Mouse (Mus musculus): Measurements from ENCODE around the gene Klhl28. TPM values are rescaled to one million over a fixed set of nuclear protein-coding genes. Genes with fewer than 3 reads are reported as not detected.

Gene Klhl28
- 41.1 and 42.1 TPM in 2 replicates for total RNA-seq (2014; fragmentation: Nextera tagmentation)
- total RNA-seq (2017) = 34.9 and 37.9 TPM in 2 replicates
- polyA plus RNA-seq (2012) = 0.57 and 0.92 TPM in 2 replicates

- no peak for TF ChIP-seq TAL1 (conservative IDR thresholded peaks at IDR 0.05; ENCODE audit: low read depth, low read length)
- no peak for TF ChIP-seq POLR2AphosphoS5 (IDR thresholded peaks at IDR 0.05; ENCODE audit: insufficient replicate concordance, low read depth, low read length)
- no peak for TF ChIP-seq CTCF (IDR thresholded peaks at IDR 0.05; ENCODE audit: low read depth, low read length)
- no peak for TF ChIP-seq GATA2 (IDR thresholded peaks at IDR 0.05; ENCODE audit: borderline replicate concordance, low read depth, low read length)
- no peak for TF ChIP-seq GATA1 (IDR thresholded peaks at IDR 0.05; ENCODE audit: borderline replicate concordance, low read length)
- H3K9me3 ChIP-seq (replicated peaks) = no peaks in the 10 kb centered on the region
- peaks cover 9% of the 10 kb centered on the region for H3K36me3 ChIP-seq (replicated peaks)
- peaks cover 34% of the 10 kb centered on the region for H3K4me1 ChIP-seq (ENCODE audit: insufficient read depth, low read depth, low read length)
- peak within 1 kb of the TSS; percentile 91 for H3K4me3 ChIP-seq (ENCODE audit: low read depth, low read length)
- ATAC-seq (ENCODE audit: extremely low read depth, insufficient number of reproducible peaks, low FRiP score, poor library complexity, severe bottlenecking) (peak; percentile 95), DNase-seq (ENCODE audit: low spot score) (peak; percentile 97)
- H3K27me3 ChIP-seq (ENCODE audit: insufficient read depth, low read length) = no peaks in the 10 kb centered on the region
Observed at GRCm38 (mm10) chr12:64965124-64966026, at the start of gene Klhl28, which contains the start of gene Togaram1. TSS of gene Klhl28 (minus strand) at chr12:64965534. TSS of gene Togaram1 (plus strand) at chr12:64965804.

- ATAC-seq (ENCODE audit: extremely low read depth, insufficient number of reproducible peaks, low FRiP score, poor library complexity, severe bottlenecking) = peak; percentile 43
- DNase-seq (ENCODE audit: low spot score) = no peak
- Histone ChIP-seq H3K27me3 (ENCODE audit: insufficient read depth, low read length) (no peaks in the 10 kb centered on the region), H3K36me3 (replicated peaks) (peaks cover 83% of the 10 kb centered on the region), H3K4me3 (ENCODE audit: low read depth, low read length) (no peak overlapping the region), H3K4me1 (ENCODE audit: insufficient read depth, low read depth, low read length) (peaks cover 15% of the 10 kb centered on the region), H3K9me3 (replicated peaks) (no peaks in the 10 kb centered on the region)
- TF ChIP-seq TAL1 (conservative IDR thresholded peaks at IDR 0.05; ENCODE audit: low read depth, low read length) (no peak), CTCF (IDR thresholded peaks at IDR 0.05; ENCODE audit: low read depth, low read length) (no peak), GATA2 (IDR thresholded peaks at IDR 0.05; ENCODE audit: borderline replicate concordance, low read depth, low read length) (no peak), GATA1 (IDR thresholded peaks at IDR 0.05; ENCODE audit: borderline replicate concordance, low read length) (no peak), POLR2AphosphoS5 (IDR thresholded peaks at IDR 0.05; ENCODE audit: insufficient replicate concordance, low read depth, low read length) (no peak)
Observed at GRCm38 (mm10) chr12:65007725-65008124, 42.4 kb upstream of the Klhl28 start.

- Histone ChIP-seq H3K27me3 (ENCODE audit: insufficient read depth, low read length) (no peaks in the 10 kb centered on the region), H3K36me3 (replicated peaks) (peaks cover 57% of the 10 kb centered on the region), H3K9me3 (replicated peaks) (no peaks in the 10 kb centered on the region), H3K4me3 (ENCODE audit: low read depth, low read length) (no peak overlapping the region), H3K4me1 (ENCODE audit: insufficient read depth, low read depth, low read length) (peaks cover 38% of the 10 kb centered on the region)
- TF ChIP-seq POLR2AphosphoS5 (IDR thresholded peaks at IDR 0.05; ENCODE audit: insufficient replicate concordance, low read depth, low read length) = no peak
- no peak for TF ChIP-seq GATA1 (IDR thresholded peaks at IDR 0.05; ENCODE audit: borderline replicate concordance, low read length)
- no peak for TF ChIP-seq GATA2 (IDR thresholded peaks at IDR 0.05; ENCODE audit: borderline replicate concordance, low read depth, low read length)
- TF ChIP-seq TAL1 (conservative IDR thresholded peaks at IDR 0.05; ENCODE audit: low read depth, low read length) = no peak
- TF ChIP-seq CTCF (IDR thresholded peaks at IDR 0.05; ENCODE audit: low read depth, low read length) = no peak
- no peak for DNase-seq (ENCODE audit: low spot score)
- no peak for ATAC-seq (ENCODE audit: extremely low read depth, insufficient number of reproducible peaks, low FRiP score, poor library complexity, severe bottlenecking)
Observed at GRCm38 (mm10) chr12:64977518-64977917, 12.2 kb upstream of the Klhl28 start.

- Histone ChIP-seq H3K36me3 (replicated peaks) (peaks cover 54% of the 10 kb centered on the region), H3K4me3 (ENCODE audit: low read depth, low read length) (no peak overlapping the region), H3K4me1 (ENCODE audit: insufficient read depth, low read depth, low read length) (peaks cover 47% of the 10 kb centered on the region), H3K9me3 (replicated peaks) (no peaks in the 10 kb centered on the region), H3K27me3 (ENCODE audit: insufficient read depth, low read length) (no peaks in the 10 kb centered on the region)
- DNase-seq (ENCODE audit: low spot score) (no peak), ATAC-seq (ENCODE audit: extremely low read depth, insufficient number of reproducible peaks, low FRiP score, poor library complexity, severe bottlenecking) (no peak)
- TF ChIP-seq CTCF (IDR thresholded peaks at IDR 0.05; ENCODE audit: low read depth, low read length) (no peak), GATA1 (IDR thresholded peaks at IDR 0.05; ENCODE audit: borderline replicate concordance, low read length) (no peak), POLR2AphosphoS5 (IDR thresholded peaks at IDR 0.05; ENCODE audit: insufficient replicate concordance, low read depth, low read length) (no peak), GATA2 (IDR thresholded peaks at IDR 0.05; ENCODE audit: borderline replicate concordance, low read depth, low read length) (no peak), TAL1 (conservative IDR thresholded peaks at IDR 0.05; ENCODE audit: low read depth, low read length) (no peak)
Observed at GRCm38 (mm10) chr12:64976191-64976590, 10.9 kb upstream of the Klhl28 start.

GRCm38 (mm10) chr12:64975558-64975957 lies 10.2 kb upstream of the Klhl28 start:
- H3K36me3 ChIP-seq (replicated peaks) = peaks cover 55% of the 10 kb centered on the region
- peaks cover 54% of the 10 kb centered on the region for H3K4me1 ChIP-seq (ENCODE audit: insufficient read depth, low read depth, low read length)
- ATAC-seq (ENCODE audit: extremely low read depth, insufficient number of reproducible peaks, low FRiP score, poor library complexity, severe bottlenecking) (peak; percentile 85), DNase-seq (ENCODE audit: low spot score) (peak; percentile 38)
- H3K27me3 ChIP-seq (ENCODE audit: insufficient read depth, low read length) = no peaks in the 10 kb centered on the region
- peak overlapping the region; percentile 50; the same call in 1 of the 2 replicates for H3K4me3 ChIP-seq (ENCODE audit: low read depth, low read length)
- TF ChIP-seq GATA1 (IDR thresholded peaks at IDR 0.05; ENCODE audit: borderline replicate concordance, low read length) = no peak
- TF ChIP-seq TAL1 (conservative IDR thresholded peaks at IDR 0.05; ENCODE audit: low read depth, low read length) = 0 out of 2 replicates have a peak, but pooled peaks have one; percentile 25
- H3K9me3 ChIP-seq (replicated peaks) = no peaks in the 10 kb centered on the region

GRCm38 (mm10) chr12:64972063-64972462 lies 6.7 kb upstream of the Klhl28 start:
- no peak for DNase-seq (ENCODE audit: low spot score)

More at GRCm38 (mm10) chr12:64972063-64972462, 6.7 kb upstream of the Klhl28 start:
- H3K36me3 ChIP-seq (replicated peaks) = peaks cover 34% of the 10 kb centered on the region
- no peaks in the 10 kb centered on the region for H3K27me3 ChIP-seq (ENCODE audit: insufficient read depth, low read length)
- ATAC-seq (ENCODE audit: extremely low read depth, insufficient number of reproducible peaks, low FRiP score, poor library complexity, severe bottlenecking) = no peak
- peak overlapping the region; percentile 45; the same call in 1 of the 2 replicates for H3K4me3 ChIP-seq (ENCODE audit: low read depth, low read length)
- no peak for TF ChIP-seq TAL1 (conservative IDR thresholded peaks at IDR 0.05; ENCODE audit: low read depth, low read length)
- no peak for TF ChIP-seq CTCF (IDR thresholded peaks at IDR 0.05; ENCODE audit: low read depth, low read length)
- H3K9me3 ChIP-seq (replicated peaks) = no peaks in the 10 kb centered on the region
- H3K4me1 ChIP-seq (ENCODE audit: insufficient read depth, low read depth, low read length) = peaks cover 63% of the 10 kb centered on the region
